Mouse (Mus musculus): ENCODE data around the gene Alox12.

Gene Alox12

DNA sequence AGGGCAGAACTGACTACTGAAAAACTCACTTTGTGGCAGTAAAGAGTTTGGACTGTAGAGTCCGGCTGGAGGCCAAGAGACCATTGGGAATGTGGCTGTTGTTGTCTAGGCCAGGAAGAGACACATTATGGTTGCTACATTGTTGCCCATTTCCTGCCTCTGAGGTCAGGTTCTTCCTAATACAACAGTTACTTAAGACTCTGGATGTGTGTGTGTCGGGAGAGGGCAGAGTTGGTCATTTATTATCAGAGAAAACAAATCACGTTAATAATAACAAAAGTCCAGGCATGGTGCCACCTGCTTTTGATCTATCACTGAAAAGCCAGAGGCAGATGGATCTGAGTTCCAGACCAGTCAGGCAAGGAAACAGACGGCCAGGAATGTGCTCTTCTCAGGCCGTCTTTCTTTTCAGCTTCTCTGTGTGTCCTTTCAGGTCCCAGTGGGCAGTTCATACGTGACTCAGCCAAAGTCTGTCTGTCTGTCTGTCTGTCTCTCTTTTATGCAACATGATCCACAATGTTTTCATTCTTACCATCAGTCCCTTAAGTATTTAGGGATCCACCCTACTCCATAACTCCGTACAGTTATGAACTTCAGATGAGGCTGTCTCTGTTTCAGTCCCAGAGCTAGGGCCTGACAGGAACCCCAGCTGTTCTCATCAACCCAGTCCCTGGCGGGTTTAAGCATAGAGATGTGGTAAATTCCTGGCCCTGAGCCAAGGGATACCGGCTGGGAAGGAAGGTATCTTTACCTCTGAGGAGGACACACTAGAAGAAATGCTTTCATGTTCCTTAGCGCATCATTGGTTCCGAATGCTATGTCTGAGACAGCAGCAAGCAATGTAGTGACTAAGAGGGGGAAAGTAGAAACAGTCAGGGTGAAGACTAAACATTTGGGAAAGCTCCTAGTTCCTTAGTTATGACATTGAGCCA lies 61.5 kb downstream of the Alox12 start:
- no peak for DNase-seq (ENCODE audit: low read depth in 2 of 2, low spot score in 2 of 2)

GRCm38 (mm10) chr11:70192157-70192556 lies 63.0 kb downstream of the Alox12 start:
- DNase-seq (ENCODE audit: low read depth in 2 of 2, low spot score in 2 of 2): no peak

Measured in CD8-positive naive resting alpha-beta T cell, adult 2 months (primary cell).